Mouse (Mus musculus) monocyte, adult 5-6 weeks (primary cell): ENCODE results near the gene Cd151. TPM values are rescaled to one million over a fixed set of nuclear protein-coding genes. Genes with fewer than 3 reads are reported as not detected.

Experiments
- ATAC-seq: fragments of 153-309, 156-312 bp; replicated peaks from 2 replicates; pipeline ENCODE4 v1.8.0; 2017; ENCODE audit warnings: mild to moderate bottlenecking; ENCODE audit not compliant: low TSS enrichment, insufficient number of reproducible peaks, severe bottlenecking, poor library complexity, low FRiP score
- total RNA-seq: library from RNA; stranded (forward); fragments of 200-1000, 200-491, 200-594 nt; gene quantifications from 3 replicates; pipeline ENCODE4 v1.2.3, GENCODE M21; 2017

The Cd151 gene
- total RNA-seq, 1 experiment from 2014 or later, result 20.7 TPM

DNA sequence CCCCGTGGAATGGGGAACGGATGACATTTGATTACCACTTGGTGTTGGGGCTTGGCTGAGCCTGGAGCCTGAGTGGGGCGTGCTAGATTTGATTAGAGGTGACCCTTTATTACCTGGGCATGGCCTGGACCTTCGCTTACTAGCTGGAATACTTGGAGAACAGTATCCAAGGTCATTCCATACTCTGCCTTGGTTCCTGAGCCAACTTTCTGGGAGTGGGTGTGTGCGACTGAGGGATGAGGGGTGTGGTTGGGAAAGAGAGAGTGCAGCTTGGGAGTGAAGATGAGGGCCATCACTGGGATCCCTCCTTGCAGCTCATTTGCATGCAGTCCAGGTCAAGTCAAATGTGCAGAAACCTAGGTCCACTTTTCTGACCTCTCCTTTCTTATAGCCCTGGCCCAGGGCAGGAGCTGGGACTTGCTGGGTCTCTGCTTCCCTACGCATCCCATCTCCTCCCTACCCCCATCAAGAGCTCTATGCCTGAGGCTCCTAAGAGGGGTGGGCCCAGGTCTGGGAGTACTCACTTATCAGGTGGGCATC is 16.0 kb downstream of the Cd151 start:
- ATAC-seq, result no peak

- no peak for ATAC-seq
Measured at GRCm38 (mm10) chr7:141484186-141485120, 17.3 kb downstream of the Cd151 start.

GRCm38 (mm10) chr7:141485186-141485585 is 18.0 kb downstream of the Cd151 start:
- no peak for ATAC-seq

DNA sequence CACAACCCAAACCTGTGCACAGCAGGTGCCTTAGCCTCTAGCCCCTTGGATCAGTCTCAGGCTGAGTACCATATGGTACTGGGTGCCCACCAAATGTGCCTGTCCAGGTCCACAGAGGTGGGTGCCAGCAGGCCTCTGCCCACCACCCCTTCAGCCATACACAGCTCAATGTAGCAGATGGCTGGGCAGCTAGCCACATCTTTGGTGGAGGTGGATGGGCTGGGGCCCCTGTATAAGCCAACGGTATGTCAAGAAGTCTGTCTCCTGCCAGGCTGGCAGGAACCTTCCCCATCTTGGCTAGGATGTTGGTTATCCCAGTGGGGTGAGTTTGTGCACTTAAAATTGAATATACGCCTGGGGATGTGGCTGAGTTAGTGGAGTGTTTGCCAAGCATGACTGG is 18.4 kb downstream of the Cd151 start:
- ATAC-seq, result no peak

DNA sequence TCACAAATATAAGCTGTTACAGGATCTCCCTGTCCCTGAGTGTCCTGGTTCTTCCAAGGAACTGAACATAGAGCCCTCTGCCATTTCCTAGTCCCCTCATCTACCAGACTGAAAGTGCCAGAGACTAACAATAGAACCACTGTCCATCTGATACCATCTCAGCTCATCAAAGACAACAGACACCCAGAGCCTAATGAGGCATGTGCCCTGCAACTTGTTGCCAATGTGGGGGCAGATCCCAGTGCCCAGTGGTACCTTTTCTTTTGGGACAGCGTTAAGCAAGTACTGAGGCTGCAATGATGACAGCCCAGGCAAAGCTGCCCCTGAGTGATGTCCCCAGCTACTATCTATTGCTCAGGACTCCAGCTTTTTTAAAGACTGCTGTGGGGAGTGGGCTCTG is 19.0 kb downstream of the Cd151 start:
- ATAC-seq, result no peak

- no peak for ATAC-seq
Measured at GRCm38 (mm10) chr7:141487141-141487540, 19.9 kb downstream of the Cd151 start.

DNA sequence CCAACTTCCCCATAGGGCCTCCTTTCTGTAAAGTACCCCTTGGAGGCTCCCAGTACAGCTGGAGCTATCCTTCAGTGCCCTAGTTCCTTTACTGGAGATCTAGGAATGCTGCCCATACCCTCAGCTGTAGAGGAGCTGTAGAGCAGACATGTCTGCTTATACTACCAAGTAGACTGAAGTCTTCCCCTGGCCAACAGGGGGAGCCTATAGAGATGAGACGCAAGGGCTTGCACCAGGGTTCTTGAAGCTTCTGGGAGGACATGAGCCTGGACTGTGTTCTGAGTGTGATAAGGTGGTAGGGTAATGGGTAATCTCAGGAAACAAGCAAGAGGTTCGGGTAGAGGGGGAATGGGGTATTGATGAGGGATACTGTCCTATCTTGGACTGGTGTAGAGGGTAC is 24.0 kb downstream of the Cd151 start:
- ATAC-seq, result no peak

DNA sequence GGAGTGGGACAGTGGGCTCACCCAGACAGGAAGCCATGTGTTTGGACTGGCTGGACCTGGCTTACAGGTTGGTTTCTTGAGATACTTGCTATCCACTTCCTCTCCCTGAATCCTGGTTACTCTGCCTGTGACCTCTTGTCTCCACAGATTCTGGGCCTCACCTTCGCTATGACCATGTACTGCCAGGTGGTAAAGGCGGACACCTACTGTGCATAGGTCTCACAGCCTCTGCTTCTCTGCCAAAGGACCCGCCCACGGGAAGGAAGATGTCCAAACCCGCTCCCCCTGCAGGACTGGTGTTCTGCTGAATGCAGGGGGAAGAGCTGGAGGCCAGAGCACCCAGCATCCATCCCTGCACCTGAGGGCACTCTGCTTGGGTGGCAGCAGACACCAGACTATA is 25.5 kb downstream of the Cd151 start:
- no peak for ATAC-seq

- no peak for ATAC-seq
Measured at GRCm38 (mm10) chr7:141493729-141494128, 26.5 kb downstream of the Cd151 start.

GRCm38 (mm10) chr7:141495379-141495778 is 28.2 kb downstream of the Cd151 start:
- no peak for ATAC-seq

- no peak for ATAC-seq
Measured at GRCm38 (mm10) chr7:141495940-141496339, 28.7 kb downstream of the Cd151 start.

- no peak for ATAC-seq
Measured at GRCm38 (mm10) chr7:141497600-141497999, 30.4 kb downstream of the Cd151 start.

- no peak for ATAC-seq
Measured at GRCm38 (mm10) chr7:141501820-141502555, 34.8 kb downstream of the Cd151 start.

- no peak for ATAC-seq
Measured at GRCm38 (mm10) chr7:141502556-141502905, 35.3 kb downstream of the Cd151 start.

- no peak for ATAC-seq
Measured at GRCm38 (mm10) chr7:141506278-141506677, 39.1 kb downstream of the Cd151 start.

DNA sequence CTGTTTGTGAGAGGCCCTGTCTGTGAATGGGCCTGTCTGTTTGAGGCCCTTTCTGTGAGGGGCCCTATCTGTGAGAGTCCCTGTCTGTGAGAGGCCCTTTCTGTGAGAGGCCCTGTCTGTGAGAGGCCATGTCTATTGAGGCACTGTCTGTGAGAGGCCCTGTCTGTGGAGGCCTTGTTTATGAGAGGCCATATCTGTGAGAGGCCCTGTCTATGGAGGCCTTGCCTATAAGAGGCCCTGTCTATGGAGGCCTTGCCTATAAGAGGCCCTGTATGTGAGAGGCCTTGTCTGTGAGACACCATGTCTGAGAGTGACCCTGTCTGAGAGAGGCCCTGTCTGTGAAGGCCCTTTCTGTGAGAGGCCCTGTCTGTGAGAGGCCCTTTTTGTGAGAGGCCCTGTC is 41.0 kb downstream of the Cd151 start:
- ATAC-seq, result no peak

- no peak for ATAC-seq
Measured at GRCm38 (mm10) chr7:141510196-141510595, 43.0 kb downstream of the Cd151 start.

DNA sequence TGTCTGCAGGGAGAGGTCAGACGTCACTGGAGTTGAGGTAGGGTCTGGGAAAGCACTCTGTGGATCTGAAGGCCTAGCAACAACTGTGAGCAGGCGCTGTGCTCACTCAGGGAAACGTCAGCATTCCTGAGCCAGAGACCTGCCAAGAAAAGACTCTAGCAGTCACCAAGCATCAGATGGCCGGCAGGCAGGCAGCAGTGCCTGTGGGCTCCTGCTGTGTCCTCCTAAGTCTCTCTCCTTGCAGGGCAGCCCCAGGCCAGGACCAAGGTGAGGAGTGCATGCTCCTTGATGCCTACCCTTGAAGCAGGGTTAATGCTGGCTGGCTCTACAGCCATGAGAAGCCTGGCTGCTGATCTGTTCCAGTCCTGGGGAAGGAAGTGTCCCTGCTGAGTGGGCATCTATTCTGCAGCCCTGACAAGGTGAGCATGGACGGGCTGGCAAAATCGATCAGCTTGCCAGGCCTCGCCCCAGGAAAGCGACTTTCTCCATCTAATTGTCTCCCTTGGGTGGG is 43.5 kb downstream of the Cd151 start:
- ATAC-seq, result no peak

- no peak for ATAC-seq
Measured at GRCm38 (mm10) chr7:141517638-141518037, 50.4 kb downstream of the Cd151 start.
